19 mouse cellular contexts compared by ENCODE assay signal in the genomic region with DNA sequence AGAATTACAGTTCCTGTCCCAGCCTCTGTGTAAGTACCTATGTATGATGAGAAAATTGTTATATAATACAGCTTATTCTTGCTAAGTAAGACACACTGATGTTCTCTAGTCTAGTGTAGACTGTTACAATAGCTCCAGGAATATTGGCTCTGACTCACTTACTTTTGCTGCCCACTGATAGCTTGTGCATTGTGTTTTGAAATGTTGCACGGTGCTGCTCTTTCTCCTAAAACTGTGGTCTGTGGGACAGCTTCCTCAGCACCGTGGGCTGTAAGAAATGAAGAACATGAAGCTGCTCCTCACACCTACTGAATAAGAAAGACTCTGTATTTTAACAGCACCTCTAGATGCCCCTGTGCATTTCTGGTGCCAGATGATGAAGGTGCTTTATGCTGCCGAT.
A peak's percentile ranks its signal among the peaks of the same experiment; 100 is the strongest.
DNase-seq lines count a peak whose midpoint lies in the region.
"Had no signal": no experiment of that assay in that cellular context is flagged by ENCODE, and none has a peak within 500 bp of the region (broad histone marks: within the 10 kb centered on the region; RNA-seq: fewer than 3 reads in every experiment).

No protein-coding gene starts in this region.

- intact Hi-C loops in left cerebral cortex, postnatal 4 days (cut with DNase I) = no loop called here
- intact Hi-C loops in gastrocnemius, postnatal 36 days (cut with DNase I) = no loop called here

- peak; percentile 27 to 40 for DNase-seq in frontal cortex, adult 2 months (ENCODE audit: extremely low spot score in 1 of 2, low spot score in 1 of 2)
- DNase-seq in frontal cortex, postnatal 10 days (ENCODE audit: low spot score in 2 of 2) = no peak
- DNase-seq in left cerebral cortex, adult 9 months (ENCODE audit: low spot score in 2 of 2) = peak; percentile 36 to 49
- no peak for DNase-seq in left cerebral cortex, postnatal 4 days
- peak; percentile 45 for DNase-seq in right cerebral cortex, adult 18-20 months
- DNase-seq in right cerebral cortex, postnatal 14 days = no peak
- no peak for DNase-seq in gastrocnemius, postnatal 36 days
- DNase-seq: adrenal gland, postnatal 10 days; adrenal gland, postnatal 36 days; B cell, adult 2 months; cerebellum, adult 11 months; cerebellum, adult 2 months; cerebellum, adult 9-11 months; cerebellum, postnatal 25 days; forebrain, postnatal 0 days; gastrocnemius, postnatal 25 days; heart, adult 2 months; heart, postnatal 14 days; heart, postnatal 4 days had no signal

Comparison
In these comparisons a context has a peak if more than half of its experiments do, and no peak if none do; other contexts are left out.
1. DNase-seq: peak in frontal cortex, adult 2 months (2 of 2), left cerebral cortex, adult 9 months (2 of 2) and right cerebral cortex, adult 18-20 months (single experiment); none in frontal cortex, postnatal 10 days (0 of 2), left cerebral cortex, postnatal 4 days (single experiment), right cerebral cortex, postnatal 14 days (single experiment) and gastrocnemius, postnatal 36 days (0 of 2).